Mouse (Mus musculus) stomach, postnatal 0 days (tissue): ENCODE results near the gene H2afv.

Experiments used
- CTCF ChIP-seq: IDR thresholded peaks from 2 replicates; pipeline ENCODE4 v1.5.1; 2016; ENCODE audit warnings: antibody characterized with exemption, low read depth, mild to moderate bottlenecking, moderate library complexity
- EP300 ChIP-seq: optimal IDR thresholded peaks from 2 replicates; pipeline ENCODE3; 2016; ENCODE audit warnings: antibody characterized with exemption

DNA sequence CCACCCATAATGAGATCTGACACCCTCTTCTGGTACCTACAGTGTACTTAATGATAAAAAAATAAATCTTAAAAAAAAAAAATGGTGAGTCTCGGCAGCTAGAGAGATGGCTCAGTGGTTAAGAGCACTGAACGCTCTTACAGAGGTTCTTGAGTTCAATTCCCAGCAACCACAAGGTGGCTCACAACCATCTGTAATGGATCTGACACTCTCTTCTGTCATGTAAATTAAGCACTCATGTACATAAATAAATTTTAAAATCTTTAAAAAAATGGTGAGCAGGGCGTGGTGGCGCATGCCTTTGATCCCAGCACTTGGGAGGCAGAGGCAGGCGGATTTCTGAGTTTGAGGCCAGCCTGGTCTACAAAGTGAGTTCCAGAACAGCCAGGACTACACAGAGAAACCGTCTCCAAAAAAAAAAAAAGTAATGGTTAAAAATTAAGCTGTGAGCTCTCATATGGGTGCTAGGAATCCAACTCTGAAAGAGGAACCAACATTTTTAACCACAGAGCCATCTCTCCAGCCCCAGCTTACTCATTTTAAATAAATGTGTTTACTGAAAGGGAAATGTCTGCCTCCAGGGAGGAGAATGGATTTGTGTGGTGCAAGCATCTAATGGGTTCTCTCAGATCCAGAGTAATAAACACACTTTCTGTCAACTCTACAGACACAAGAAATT lies 19.1 kb upstream of the H2afv start:
- TF ChIP-seq CTCF, result no peak
- no peak for TF ChIP-seq EP300
